Mouse (Mus musculus) brain, adult 2 months (tissue): ENCODE measurements at regions not wholly inside any gene's neighbourhood (a gene's known extent, or its start where the extent isn't known, plus 50 kb on each side); places are given as distances from the start of the nearest gene placed in this dataset.
"Not testable (repeated sequence)": the region's sequence is repeated elsewhere in the genome, so short reads cannot be mapped to it uniquely, and the experiment has no call there.

Source experiments
- DNase-seq: peaks from one replicate; pipeline ENCODE4 v3.0.0; 2011; ENCODE audit warnings: low read depth, low spot score

DNA sequence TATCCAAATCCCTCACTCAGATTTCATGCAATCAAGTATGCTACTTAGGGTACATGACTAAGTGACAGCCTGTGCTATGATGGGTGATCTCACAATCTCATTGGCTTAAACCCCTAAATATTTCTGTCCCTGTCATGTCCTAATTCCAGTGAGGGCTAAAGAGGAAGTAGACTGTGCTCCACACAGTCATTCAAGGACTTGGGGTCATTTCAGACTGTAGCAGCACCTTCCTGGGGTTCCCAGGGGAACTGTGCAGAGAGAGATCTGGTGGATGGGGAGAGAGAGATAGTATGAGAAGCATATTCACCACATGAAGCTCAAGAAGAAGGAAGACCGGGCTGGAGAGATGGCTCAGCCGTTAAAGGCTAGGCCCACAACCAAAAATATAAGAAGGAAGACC is 100.7 kb downstream of the H2al2a start:
- DNase-seq: no peak

DNA sequence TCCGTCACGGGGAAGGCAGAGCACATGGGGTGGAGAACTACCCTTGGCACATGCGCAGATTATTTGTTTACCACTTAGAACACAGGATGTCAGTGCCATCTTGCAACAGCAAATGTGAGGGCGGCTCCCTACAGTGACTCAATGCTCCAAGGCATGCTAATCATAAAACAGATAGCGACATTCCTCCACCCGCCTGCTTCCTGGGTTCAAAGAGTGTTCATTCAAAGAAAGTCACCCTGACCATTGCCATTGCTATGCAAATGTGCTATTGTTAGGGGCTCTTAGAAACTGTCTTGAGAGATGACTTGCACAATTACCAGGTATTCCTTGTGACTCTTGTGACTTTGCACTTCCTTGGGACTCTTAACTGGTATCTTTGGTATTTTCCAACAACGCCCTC is 104.1 kb downstream of the H2al2a start:
- not testable (repeated sequence) for DNase-seq

DNA sequence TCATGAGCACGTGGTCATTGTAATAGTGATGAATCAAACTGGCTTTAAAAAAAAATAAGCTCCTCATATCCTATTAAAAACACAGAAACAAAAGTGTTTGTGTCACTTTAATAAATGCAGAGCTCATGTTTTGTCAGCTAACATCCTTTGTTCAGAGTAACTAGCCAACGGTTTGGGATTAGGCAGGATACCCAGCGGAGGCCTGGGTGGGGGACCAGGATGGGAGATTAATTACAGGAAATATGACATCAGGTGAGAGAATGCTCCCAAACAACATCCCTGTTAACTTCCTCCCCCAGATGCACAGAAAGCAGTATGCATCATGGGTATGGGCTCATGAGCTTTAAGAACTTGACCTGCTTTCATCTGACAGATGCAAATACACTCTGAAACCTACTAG is 109.1 kb downstream of the H2al2a start:
- no peak for DNase-seq

DNA sequence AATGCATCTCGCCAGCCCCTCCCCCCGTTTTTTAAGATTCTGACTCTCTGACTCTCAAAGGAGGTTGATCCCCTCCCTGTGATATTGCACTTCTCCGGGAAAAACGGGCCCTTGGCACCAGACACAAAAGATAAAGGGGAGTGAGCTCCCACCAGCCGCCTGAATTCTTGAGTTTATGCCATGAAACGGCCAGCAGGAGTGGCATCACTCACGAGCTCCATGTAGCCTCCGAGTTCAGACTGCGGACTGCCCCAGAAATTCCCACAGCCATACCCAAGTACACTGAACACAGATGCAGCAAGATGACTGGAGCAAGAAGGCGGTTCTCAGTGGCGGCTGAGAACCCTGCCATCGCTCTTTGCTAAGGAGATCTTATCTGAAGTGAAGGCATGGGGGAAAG is 114.4 kb downstream of the H2al2a start:
- DNase-seq: no peak

DNA sequence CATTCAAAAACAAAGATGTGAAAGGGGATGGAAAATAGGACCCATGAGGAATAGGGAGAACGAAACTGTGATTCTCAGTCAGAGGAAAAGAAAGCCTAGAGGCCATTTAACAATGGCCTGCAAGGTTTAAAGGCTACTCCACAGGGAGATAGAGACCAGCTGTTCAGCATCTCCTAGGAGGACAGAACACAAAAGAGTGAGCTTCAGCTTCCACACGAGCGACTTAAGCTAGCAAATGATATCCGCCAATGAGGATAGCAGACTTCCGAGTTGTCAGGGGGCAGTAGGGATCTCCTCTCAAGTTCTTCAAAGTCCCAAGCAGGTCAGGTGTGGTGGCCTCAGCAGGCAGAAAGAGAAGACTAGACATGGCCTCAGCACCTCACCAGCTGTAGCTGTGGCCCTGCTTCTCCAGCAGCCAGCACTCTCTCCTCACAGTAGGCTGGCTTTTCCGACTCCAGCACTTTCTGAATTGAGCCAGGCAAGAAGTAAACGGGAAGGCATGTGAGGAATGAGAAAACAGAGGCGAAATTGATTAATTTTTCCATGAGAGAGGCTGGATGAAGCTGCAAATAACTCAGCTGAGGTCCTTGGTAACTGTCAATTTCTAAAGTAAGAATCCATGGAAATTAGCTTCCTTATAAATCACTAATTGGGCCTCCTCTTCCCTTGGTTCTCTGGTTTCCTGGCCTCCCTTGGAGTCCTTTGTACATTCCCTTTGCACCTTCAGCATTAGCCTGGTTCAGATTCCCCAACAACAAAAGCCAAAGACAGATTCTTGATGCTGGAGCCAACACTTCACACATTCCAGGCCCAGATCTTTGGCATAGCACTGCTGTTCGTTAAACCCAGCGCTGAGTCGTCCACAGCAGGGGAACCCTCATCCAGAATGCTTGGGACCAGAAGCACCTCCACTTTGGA is 115.7 kb downstream of the H2al2a start:
- DNase-seq: no peak

DNA sequence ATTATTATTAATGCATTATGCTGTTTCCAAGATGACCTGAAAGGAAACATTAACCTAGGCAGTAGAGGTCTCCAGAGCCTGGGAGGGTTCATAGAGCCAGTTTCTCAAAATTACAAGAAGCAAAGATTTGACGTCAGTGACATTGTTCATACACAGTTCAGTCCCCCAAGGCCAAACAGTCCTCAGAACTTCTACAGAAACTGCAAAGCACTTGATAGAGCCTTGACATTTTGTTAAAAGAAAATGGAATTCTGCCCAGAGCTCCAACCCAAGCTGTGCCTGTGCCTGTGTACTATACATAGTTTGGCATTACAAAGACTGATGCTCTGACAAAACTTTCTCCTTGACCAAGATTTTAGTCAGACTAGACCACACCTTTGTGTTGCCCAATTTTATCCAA is 118.9 kb downstream of the H2al2a start:
- no peak for DNase-seq

DNA sequence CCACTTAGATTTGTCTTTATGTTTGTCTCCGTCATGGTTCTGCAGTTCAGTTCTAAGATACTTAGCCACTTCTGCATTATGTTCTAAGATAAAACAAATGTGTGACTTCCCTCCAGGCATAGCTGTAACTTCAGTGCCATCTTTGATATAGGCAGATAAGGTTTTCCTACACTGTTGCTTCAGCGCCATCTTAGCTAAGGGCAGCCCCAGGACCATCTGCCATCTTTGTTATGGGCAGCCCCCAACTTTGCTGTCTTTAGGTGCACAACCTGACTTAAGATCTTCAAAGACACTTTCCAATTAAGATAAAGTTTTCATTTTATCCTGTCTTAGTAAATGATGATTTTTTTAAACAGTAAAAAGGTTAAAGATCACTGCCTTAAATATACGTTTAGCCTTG is 119.8 kb downstream of the H2al2a start:
- DNase-seq: no peak

DNA sequence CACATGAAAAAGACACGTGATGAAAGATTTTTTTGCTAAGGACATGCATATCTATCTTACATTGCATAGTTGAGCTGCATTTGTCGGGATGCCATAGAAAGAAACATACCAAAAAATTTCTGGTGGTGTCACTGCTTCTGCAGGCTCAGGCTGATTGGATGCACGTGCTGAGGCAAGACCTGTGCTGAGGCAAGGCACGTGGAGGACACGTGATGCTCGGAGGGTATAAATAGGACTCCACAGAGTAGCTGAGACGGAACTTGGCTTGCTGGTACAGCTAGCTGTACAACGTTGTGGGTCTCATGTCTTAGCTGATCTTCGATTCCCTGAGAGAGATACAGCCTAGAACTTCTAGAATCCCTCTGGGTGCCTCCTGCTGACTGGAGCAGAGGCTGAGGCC is 120.6 kb downstream of the H2al2a start:
- DNase-seq: no peak

DNA sequence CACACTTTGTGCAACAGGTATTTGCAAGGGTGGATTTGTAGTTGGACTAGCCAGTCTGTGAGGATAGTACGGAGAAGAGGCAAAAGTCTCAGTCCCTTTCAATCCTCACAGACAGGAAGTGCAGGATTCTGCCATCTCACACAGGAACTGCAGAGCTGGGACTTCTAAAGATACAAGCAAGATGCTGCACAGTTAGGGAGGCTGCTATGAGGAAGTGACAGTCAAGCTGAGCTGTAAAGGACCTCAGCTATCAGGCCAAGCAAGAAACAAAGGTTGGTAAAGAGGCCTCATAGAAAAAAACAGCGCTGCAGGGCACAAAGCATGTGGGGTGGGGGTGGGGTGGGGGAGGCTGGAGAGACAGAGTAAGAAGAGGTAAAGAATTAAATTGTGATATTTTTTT is 126.2 kb downstream of the H2al2a start:
- no peak for DNase-seq

DNA sequence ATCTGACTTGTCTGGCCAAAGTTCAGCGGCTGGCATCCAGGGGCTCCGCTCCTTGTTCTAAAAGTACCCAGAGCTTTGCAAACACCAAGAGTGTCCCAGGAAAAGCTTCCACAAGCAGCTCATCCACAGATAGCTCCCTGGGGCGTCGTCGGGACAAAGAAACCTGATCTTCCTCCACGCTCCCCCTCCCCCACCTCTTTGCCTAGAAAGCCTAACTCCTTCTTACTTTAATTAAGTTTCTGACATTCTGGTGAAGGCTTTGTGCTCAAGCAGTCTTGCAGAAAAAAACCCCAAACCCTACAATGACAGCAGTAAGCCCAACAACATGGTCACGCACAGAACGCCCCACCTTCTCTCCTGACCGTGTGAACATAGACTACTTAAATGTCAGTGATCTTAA is 128.6 kb downstream of the H2al2a start:
- no peak for DNase-seq

DNA sequence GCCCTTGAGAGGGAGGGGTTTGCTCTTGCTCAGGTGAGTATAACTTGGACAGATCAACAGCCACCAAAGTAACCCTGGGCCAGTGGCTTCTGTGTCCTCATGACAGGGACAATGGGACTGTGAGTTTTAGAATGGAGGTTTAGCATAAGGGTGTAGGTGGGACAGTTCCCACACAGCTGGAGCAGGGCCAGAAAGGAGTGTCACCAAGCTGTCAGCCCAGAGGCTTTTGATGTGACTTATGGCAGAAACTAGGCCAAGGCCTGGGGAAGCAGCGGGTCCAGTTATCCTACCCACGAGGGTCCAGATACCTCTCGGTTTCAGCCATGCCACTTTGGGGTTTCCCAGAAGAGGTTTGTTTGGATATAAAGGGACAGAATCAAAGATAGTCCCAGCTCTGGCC is 129.4 kb downstream of the H2al2a start:
- DNase-seq: peak; percentile 36

DNA sequence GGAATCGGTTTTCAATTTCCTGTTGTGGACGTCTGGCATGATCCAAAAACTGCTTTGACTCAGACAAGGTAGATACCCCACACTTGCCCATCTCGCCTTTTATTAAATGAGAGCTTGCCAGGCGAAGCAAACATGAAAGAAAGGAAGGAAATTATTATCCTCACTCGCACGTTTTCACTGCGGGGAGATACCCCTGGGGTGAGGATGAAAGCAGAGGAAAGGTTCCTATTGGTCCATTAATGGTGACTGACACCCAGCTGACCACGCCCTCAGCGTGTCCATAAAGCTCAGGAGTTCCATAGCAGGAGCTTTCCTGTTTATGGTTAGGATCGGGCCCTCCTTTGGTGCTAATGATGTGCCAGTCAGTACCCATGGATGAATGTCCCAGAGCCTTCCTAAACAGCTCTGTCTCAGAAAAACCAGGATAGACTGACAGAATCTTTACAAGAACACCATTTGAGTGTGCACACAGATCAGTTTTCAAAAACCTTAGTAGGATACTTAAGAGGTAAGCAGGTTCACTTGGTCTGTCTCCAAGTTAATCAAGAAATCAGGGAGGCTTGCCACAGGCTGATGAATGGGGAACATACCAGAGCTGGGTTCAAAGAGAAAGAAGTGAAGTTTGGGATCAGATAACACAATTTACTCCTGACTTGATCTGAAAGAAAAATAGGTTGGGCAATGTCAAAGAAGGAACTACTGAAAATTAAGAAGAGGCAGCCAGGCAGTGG is 130.7 kb upstream of the Nebl start:
- no peak for DNase-seq

DNA sequence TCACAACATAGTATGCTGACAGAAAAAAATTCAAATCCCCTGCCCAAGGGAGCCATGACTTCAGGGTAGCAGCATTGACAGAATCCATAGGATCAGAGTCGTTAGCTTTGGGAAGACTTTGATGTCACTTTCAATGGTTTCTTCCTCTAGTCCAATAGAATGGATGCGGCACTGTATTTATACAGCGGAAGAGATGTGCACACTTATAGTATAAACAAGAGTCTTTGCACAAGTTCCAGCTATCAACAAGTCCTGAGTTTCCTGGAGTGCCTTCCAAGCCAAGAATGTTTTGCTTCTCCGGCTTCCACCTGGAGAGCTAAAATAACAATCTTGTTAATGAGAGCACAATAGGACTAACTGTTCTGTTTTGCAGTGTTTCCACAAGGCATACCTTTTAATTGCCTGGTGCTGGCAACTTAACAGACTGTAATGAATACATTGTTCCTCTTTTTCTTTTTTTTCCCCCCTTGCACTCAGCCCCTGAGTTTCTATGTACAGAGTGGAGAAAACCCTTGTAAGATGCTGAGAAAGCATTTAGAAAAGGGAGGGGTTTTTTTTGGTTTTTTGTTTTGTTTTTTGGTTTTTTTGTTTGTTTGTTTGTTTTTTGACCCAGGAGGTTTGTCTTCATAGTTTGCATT is 129.8 kb upstream of the Nebl start:
- DNase-seq: peak; percentile 15

DNA sequence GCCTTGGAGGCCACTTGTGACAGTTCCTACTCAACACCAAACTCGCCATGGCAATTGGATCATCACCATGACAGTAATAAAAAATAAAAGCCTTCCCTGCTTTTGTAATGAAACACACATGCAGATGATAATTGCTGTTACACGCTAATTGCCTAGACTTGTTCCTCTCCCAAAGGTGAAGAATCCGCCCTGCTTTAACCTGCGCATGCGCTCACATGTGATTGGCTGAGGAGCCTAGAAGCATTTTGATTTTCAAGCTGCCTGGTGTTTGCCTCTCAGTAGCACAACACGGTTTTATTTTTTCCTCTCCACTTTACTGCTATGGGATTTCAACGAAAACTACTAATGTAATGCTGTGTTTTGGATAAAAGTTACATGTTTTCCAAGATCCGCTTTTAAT is 128.0 kb upstream of the Nebl start:
- no peak for DNase-seq

DNA sequence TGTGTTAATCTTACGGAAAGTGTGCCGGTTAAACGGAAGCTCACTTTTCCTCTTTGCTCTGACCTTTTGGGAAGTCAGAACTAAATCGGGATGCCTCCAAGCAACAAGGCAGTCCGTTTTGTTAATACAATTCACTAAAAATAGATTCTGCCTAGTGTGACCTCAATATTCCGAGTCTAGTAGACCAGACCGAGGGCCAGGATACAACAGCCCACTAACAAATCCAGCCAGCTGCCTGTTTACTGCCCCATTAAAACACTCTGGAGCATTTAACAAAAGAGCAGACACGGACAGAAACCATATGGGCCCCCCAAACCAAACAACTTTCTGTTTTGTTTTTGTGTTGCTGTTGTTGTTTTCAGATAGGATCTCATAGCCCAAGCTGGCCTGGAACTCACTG is 127.1 kb upstream of the Nebl start:
- DNase-seq: no peak

DNA sequence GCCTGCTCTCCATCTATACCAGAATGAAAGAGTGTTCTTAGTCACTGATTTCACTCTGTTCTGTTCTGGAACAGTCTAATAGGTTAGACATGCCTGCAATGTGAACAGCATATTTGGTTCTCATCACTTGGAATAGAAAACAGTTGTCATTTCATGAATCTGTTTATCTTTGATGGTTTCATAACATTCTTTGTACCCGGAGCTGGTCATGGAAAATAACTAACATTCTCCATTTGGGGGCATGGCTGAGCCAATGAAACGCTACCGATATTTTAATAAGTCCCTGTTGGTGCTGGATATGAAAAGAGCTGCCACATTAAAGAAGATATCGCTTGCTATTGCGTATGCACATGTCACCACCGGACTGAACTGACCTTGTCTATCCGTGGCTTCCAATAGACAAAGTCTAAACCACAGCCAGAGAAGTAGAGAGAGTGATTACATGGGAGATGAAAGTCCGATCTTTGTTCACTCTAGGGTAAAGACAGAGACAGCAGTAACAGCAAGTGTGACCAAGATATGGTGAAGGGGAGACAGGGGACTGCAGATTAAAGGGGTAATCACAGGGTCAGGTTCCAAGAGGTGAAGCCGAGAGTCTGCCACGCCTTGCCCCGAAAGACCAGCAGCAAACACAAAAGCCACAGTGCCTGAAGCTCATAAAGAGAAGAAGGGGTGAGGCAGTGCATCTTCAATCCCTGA is 124.5 kb upstream of the Nebl start:
- DNase-seq: peak; percentile 29

DNA sequence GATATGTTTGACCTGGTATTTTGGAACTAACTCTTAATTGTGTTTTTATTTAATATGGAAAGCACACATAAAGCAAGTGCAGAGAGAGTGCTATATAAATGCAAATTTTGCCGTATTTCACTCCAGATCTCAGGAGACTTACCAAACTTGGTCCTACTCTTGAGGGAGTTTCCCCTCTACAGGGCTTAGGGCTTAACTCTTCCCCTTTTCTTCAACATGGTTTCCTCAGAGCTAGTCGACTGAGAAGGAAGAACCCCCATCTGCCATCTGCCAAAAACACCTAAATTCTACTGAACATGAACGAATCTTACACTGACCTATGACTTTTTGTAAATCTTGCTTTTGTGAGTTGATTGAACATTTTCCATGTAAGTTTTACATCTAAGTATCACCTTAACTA is 122.8 kb upstream of the Nebl start:
- DNase-seq: no peak

DNA sequence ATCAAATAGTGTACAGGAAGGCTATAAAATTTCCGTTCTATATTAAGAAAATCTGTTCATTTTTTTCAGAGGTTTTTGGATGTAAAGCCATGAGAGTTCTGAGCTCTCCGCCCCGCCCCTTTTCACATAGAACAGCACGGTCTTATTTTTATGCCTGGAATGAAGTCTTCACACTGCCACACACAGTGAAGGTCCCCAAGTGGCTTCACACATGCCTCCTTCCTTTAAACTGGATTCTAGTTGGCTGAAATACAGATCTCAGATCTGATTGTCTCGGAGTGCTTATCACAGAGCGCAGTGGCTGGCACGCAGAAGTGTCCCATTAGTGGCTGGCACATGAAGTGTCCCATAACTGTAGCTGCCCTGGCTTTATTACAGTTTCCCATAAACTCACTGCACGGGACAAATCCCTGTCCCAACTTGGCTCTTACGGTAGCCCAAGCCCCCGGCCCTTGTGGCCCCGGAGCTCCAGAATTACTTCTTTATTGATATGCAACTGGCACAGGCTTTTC is 122.3 kb upstream of the Nebl start:
- DNase-seq: no peak

DNA sequence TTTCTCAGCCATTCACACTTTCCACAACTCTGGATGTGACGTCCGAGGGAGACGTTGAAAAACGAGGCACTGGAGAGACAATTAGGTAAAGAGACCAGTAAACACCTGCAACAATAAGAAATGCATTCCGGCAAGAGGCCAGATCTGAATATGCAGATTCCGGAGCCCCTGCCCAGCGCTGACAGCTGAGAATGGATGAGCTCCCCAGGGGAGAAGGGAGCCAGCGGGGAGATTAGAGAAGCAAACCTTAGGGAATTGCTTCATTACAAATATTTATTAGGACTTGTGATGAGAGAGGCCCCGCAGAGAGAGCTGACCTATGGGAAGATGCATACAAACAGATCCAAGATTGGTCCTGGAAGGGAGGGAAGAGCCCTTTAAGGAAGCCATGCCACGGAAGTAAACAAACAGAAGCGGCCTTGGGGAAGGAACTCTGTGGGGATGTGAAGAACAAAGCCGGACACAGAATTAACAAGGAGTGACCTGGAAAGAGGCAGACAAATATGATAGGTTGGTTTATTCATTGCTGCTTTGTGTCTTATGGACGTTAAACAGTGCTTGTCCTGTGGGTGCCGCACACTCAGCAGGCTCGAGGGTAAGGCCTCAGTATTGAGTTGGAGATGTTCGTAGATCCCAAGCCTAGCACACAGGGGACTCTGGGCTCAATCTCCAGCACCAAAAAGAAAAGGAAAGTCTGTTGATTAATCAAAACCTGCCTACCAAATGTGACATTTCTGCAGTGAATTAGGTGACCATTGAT is 121.7 kb upstream of the Nebl start:
- no peak for DNase-seq

DNA sequence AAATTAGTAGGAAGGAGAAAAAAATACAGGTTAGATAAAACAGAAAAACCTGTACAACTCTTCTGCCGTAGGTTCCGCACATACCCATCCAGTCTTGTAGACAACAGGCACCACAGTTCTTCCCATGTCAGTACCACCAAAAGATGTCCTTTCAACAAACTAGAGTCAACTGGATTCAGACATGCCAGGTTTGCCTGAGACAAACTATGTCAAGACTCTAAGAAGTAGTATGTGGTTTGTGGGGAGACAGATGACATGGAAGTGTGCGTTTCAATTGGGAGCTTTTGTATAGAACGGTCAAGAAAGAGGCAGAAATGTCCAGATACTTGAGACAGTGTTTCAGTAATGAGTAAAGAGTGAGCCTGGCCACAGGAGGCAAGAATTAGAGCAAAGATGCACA is 119.5 kb upstream of the Nebl start:
- no peak for DNase-seq

DNA sequence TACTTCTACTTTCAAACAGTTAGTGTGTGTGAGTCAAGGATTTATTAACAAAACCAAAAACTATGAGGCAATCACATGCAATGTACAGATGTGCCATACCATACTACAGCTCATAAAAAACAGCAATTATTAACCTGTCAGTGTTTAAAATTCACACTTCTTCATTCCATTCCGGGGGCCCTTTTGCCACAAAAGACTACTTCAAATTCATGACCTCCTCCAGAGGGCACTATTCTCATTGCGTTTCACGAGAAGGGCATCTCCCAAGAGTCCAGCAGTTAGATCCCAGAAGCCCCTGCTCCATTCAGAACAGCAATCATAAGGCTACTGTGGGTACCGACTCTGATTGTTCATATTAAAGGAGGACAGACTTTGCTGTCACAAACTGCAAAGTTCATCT is 118.0 kb upstream of the Nebl start:
- DNase-seq: peak; percentile 21
